Comparison of ENCODE assay signal across 19 mouse cellular contexts in the genomic region with DNA sequence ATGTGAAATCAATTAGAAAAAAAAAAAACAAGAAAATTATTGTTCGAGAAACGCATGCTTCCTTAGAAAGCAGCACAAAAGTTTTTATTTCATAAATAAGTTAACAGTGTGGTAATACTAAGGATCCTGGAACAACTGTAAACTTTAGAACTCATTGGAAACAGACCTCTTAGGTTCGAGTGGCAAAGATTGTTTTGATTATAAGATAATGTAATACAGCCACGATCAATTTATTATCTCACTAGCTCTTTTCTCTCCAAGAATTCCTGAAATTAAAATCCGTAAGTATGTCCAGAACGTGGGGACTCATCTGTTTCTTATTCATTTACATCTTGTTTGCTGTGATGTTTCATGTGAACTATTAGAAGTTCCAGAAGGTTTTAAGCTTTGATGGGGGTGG.
A peak's percentile ranks its signal among the peaks of the same experiment; 100 is the strongest.
DNase-seq lines count a peak whose midpoint lies in the region; ATAC-seq and TF ChIP-seq lines count a peak whose summit lies in the region.
"Had no signal": no experiment of that assay in that cellular context is flagged by ENCODE, and none has a peak within 500 bp of the region (broad histone marks: within the 10 kb centered on the region; RNA-seq: fewer than 3 reads in every experiment).

No protein-coding gene starts in this region.

- H3K4me3 ChIP-seq in limb, embryonic 14.5 days (replicated peaks; ENCODE audit: low read length) = no peak overlapping the region
- H3K4me3 ChIP-seq in limb, embryonic 10.5 days = no peak overlapping the region
- no peak overlapping the region for H3K4me3 ChIP-seq in embryonic facial prominence, embryonic 13.5 days
- no peak overlapping the region for H3K4me3 ChIP-seq in embryonic facial prominence, embryonic 15.5 days (replicated peaks)
- H3K4me3 ChIP-seq: forebrain, embryonic 13.5 days; forebrain, embryonic 15.5 days had no signal

- no peak overlapping the region for H3K9ac ChIP-seq in limb, embryonic 14.5 days (ENCODE audit: low read depth, low read length, severe bottlenecking)
- no peak overlapping the region for H3K9ac ChIP-seq in embryonic facial prominence, embryonic 13.5 days
- H3K9ac ChIP-seq in embryonic facial prominence, embryonic 15.5 days = no peak overlapping the region
- H3K9ac ChIP-seq: forebrain, embryonic 13.5 days; forebrain, embryonic 15.5 days; forebrain, postnatal 0 days had no signal

- H3K27ac ChIP-seq in limb, embryonic 14.5 days (replicated peaks; ENCODE audit: low read depth, low read length) = no peak overlapping the region
- H3K27ac ChIP-seq in limb, embryonic 10.5 days = no peak overlapping the region
- H3K27ac ChIP-seq in embryonic facial prominence, embryonic 13.5 days = peak overlapping the region; percentile 49; the same call in 1 of the 2 replicates
- H3K27ac ChIP-seq in embryonic facial prominence, embryonic 15.5 days (replicated peaks) = peak overlapping the region; percentile 12; the same call in 1 of the 2 replicates
- H3K27ac ChIP-seq: forebrain, embryonic 13.5 days; forebrain, embryonic 15.5 days had no signal

- H3K36me3 ChIP-seq in limb, embryonic 14.5 days (ENCODE audit: control insufficient read depth, insufficient read depth, low read length) = no peaks in the 10 kb centered on the region
- no peaks in the 10 kb centered on the region for H3K36me3 ChIP-seq in limb, embryonic 10.5 days
- no peaks in the 10 kb centered on the region for H3K36me3 ChIP-seq in embryonic facial prominence, embryonic 13.5 days
- H3K36me3 ChIP-seq in embryonic facial prominence, embryonic 15.5 days = no peaks in the 10 kb centered on the region
- H3K36me3 ChIP-seq: forebrain, embryonic 15.5 days had no signal

- 27% methylated on average over 6 of the region's 6 CpGs for WGBS in limb, embryonic 14.5 days
- WGBS in limb, embryonic 10.5 days = 55% methylated on average over 6 of the region's 6 CpGs
- WGBS in embryonic facial prominence, embryonic 13.5 days = 26% methylated on average over 6 of the region's 6 CpGs
- WGBS in embryonic facial prominence, embryonic 15.5 days = 34% methylated on average over 6 of the region's 6 CpGs

- no peak overlapping the region for H3K4me2 ChIP-seq in limb, embryonic 14.5 days (replicated peaks; ENCODE audit: low read depth, low read length, severe bottlenecking)
- H3K4me2 ChIP-seq in embryonic facial prominence, embryonic 13.5 days = peak overlapping the region; percentile 36
- H3K4me2 ChIP-seq in embryonic facial prominence, embryonic 15.5 days (replicated peaks) = peak overlapping the region; percentile 31; the same call in 1 of the 2 replicates
- H3K4me2 ChIP-seq: forebrain, embryonic 13.5 days; forebrain, embryonic 15.5 days had no signal

- H3K4me1 ChIP-seq in limb, embryonic 14.5 days (ENCODE audit: control insufficient read depth, insufficient read depth, low read length) = peaks cover 5% of the 10 kb centered on the region
- peaks cover 23% of the 10 kb centered on the region for H3K4me1 ChIP-seq in limb, embryonic 10.5 days
- H3K4me1 ChIP-seq in embryonic facial prominence, embryonic 13.5 days = peaks cover 37% of the 10 kb centered on the region
- H3K4me1 ChIP-seq in embryonic facial prominence, embryonic 15.5 days = peaks cover 28% of the 10 kb centered on the region
- H3K4me1 ChIP-seq: forebrain, embryonic 13.5 days; forebrain, embryonic 15.5 days had no signal

- H3K9me3 ChIP-seq in limb, embryonic 14.5 days (ENCODE audit: control insufficient read depth, low read length) = no peaks in the 10 kb centered on the region
- H3K9me3 ChIP-seq in limb, embryonic 10.5 days (replicated peaks) = no peaks in the 10 kb centered on the region
- H3K9me3 ChIP-seq in embryonic facial prominence, embryonic 13.5 days = no peaks in the 10 kb centered on the region
- no peaks in the 10 kb centered on the region for H3K9me3 ChIP-seq in embryonic facial prominence, embryonic 15.5 days (replicated peaks)
- H3K9me3 ChIP-seq: forebrain, embryonic 13.5 days; forebrain, embryonic 15.5 days had no signal

- H3K27me3 ChIP-seq in limb, embryonic 14.5 days (ENCODE audit: control insufficient read depth, insufficient read depth, low read length) = no peaks in the 10 kb centered on the region
- no peaks in the 10 kb centered on the region for H3K27me3 ChIP-seq in limb, embryonic 10.5 days (ENCODE audit: low read depth, poor library complexity, severe bottlenecking)
- H3K27me3 ChIP-seq in embryonic facial prominence, embryonic 13.5 days = no peaks in the 10 kb centered on the region
- no peaks in the 10 kb centered on the region for H3K27me3 ChIP-seq in embryonic facial prominence, embryonic 15.5 days
- H3K27me3 ChIP-seq: forebrain, embryonic 13.5 days; forebrain, embryonic 15.5 days; Patski had no signal

- DNase-seq in limb, embryonic 14.5 days (ENCODE audit: low spot score) = peak; percentile 69
- no peak for DNase-seq in limb, embryonic 10.5 days (ENCODE audit: low spot score)
- DNase-seq in spleen, adult 18-20 months = no peak
- DNase-seq in MN1 (ENCODE audit: low spot score) = no peak
- DNase-seq: adrenal gland, adult 8-10 months; adrenal gland, postnatal 14 days; adrenal gland, postnatal 36 days; cerebellum, adult 11-12 months; cerebellum, adult 2 months; cerebellum, adult 9-10 months; cerebellum, postnatal 10 days; cerebellum, postnatal 25 days; forebrain, postnatal 0 days had no signal

- ATAC-seq in limb, embryonic 14.5 days (ENCODE audit: low FRiP score, low read depth) = no peak
- no peak for ATAC-seq in embryonic facial prominence, embryonic 13.5 days (ENCODE audit: insufficient number of reproducible peaks, insufficient read depth, low FRiP score, low TSS enrichment, low read depth)
- ATAC-seq in embryonic facial prominence, embryonic 15.5 days (ENCODE audit: insufficient number of reproducible peaks, low FRiP score, low TSS enrichment, low read depth) = peak; percentile 54; the same call in 1 of the 2 replicates
- ATAC-seq: activated CD4-positive, CD25-positive, alpha-beta regulatory T cell, adult 4 months; forebrain, embryonic 13.5 days; forebrain, embryonic 15.5 days; Patski had no signal

- TF ChIP-seq POLR2A in limb, embryonic 14.5 days (IDR thresholded peaks at IDR 0.05; ENCODE audit: borderline replicate concordance, extremely low read depth, insufficient read depth, insufficient read length) = no peak

Comparison
In these comparisons a context has a peak if more than half of its experiments do, and no peak if none do; other contexts are left out.
1. H3K27ac ChIP-seq: peak in embryonic facial prominence, embryonic 13.5 days (single experiment) and embryonic facial prominence, embryonic 15.5 days (single experiment); none in limb, embryonic 14.5 days (single experiment) and limb, embryonic 10.5 days (single experiment).